Mouse (Mus musculus): ENCODE measurements at regions not wholly inside any gene's neighbourhood (a gene's known extent, or its start where the extent isn't known, plus 50 kb on each side); places are given as distances from the start of the nearest gene placed in this dataset.

- peaks cover 12% of the 10 kb centered on the region for H3K4me1 ChIP-seq (ENCODE audit: insufficient read depth, low read length)
- no peak overlapping the region for H3K4me2 ChIP-seq (replicated peaks; ENCODE audit: low read depth, low read length)
- H3K9me3 ChIP-seq (ENCODE audit: low read length) = no peaks in the 10 kb centered on the region
- no peak overlapping the region for H3K27ac ChIP-seq (ENCODE audit: low read length)
- no peak for ATAC-seq (ENCODE audit: low FRiP score, low TSS enrichment)
- WGBS = 68% methylated on average over 7 of the region's 7 CpGs
- H3K4me3 ChIP-seq (ENCODE audit: low read length) = no peak overlapping the region
- no peak overlapping the region for H3K9ac ChIP-seq (replicated peaks; ENCODE audit: low read length)
- no peaks in the 10 kb centered on the region for H3K27me3 ChIP-seq (ENCODE audit: insufficient read depth, low read length)
- no peaks in the 10 kb centered on the region for H3K36me3 ChIP-seq (ENCODE audit: insufficient read depth, low read length)
These were observed 478.9 kb downstream of the Ccdc171 start for GRCm38 (mm10) chr4:84004055-84004778.

GRCm38 (mm10) chr4:84004786-84005382 is 479.5 kb downstream of the Ccdc171 start:
- H3K4me1 ChIP-seq (ENCODE audit: insufficient read depth, low read length) = peaks cover 12% of the 10 kb centered on the region
- no peak overlapping the region for H3K4me3 ChIP-seq (ENCODE audit: low read length)
- 56% methylated on average over 10 of the region's 10 CpGs for WGBS
- H3K9me3 ChIP-seq (ENCODE audit: low read length) = no peaks in the 10 kb centered on the region
- no peaks in the 10 kb centered on the region for H3K36me3 ChIP-seq (ENCODE audit: insufficient read depth, low read length)
- no peak overlapping the region for H3K9ac ChIP-seq (replicated peaks; ENCODE audit: low read length)
- no peaks in the 10 kb centered on the region for H3K27me3 ChIP-seq (ENCODE audit: insufficient read depth, low read length)
- no peak overlapping the region for H3K27ac ChIP-seq (ENCODE audit: low read length)
- no peak overlapping the region for H3K4me2 ChIP-seq (replicated peaks; ENCODE audit: low read depth, low read length)
- no peak for ATAC-seq (ENCODE audit: low FRiP score, low TSS enrichment)

GRCm38 (mm10) chr4:84011941-84012340 is 486.6 kb downstream of the Ccdc171 start:
- no peak overlapping the region for H3K4me3 ChIP-seq (ENCODE audit: low read length)
- 57% methylated on average over 6 of the region's 6 CpGs for WGBS
- H3K9me3 ChIP-seq (ENCODE audit: low read length) = peaks cover 2% of the 10 kb centered on the region; the same call in 1 of the 2 replicates
- H3K27me3 ChIP-seq (ENCODE audit: insufficient read depth, low read length) = no peaks in the 10 kb centered on the region
- H3K4me2 ChIP-seq (replicated peaks; ENCODE audit: low read depth, low read length) = no peak overlapping the region
- no peak overlapping the region for H3K9ac ChIP-seq (replicated peaks; ENCODE audit: low read length)
- no peak for ATAC-seq (ENCODE audit: low FRiP score, low TSS enrichment)
- no peak overlapping the region for H3K27ac ChIP-seq (ENCODE audit: low read length)
- peaks cover 6% of the 10 kb centered on the region for H3K4me1 ChIP-seq (ENCODE audit: insufficient read depth, low read length)
- no peaks in the 10 kb centered on the region for H3K36me3 ChIP-seq (ENCODE audit: insufficient read depth, low read length)

- 84% methylated on average over 4 of the region's 4 CpGs for WGBS
- Histone ChIP-seq H3K4me2 (replicated peaks; ENCODE audit: low read depth, low read length) (no peak overlapping the region), H3K9ac (replicated peaks; ENCODE audit: low read length) (no peak overlapping the region), H3K9me3 (ENCODE audit: low read length) (peaks cover 2% of the 10 kb centered on the region; the same call in 1 of the 2 replicates), H3K4me3 (ENCODE audit: low read length) (no peak overlapping the region), H3K36me3 (ENCODE audit: insufficient read depth, low read length) (no peaks in the 10 kb centered on the region), H3K27me3 (ENCODE audit: insufficient read depth, low read length) (no peaks in the 10 kb centered on the region), H3K4me1 (ENCODE audit: insufficient read depth, low read length) (peaks cover 28% of the 10 kb centered on the region), H3K27ac (ENCODE audit: low read length) (no peak overlapping the region)
- no peak for ATAC-seq (ENCODE audit: low FRiP score, low TSS enrichment)
These were observed 489.8 kb downstream of the Ccdc171 start for GRCm38 (mm10) chr4:84015139-84015538.

GRCm38 (mm10) chr4:84015552-84016169 is 490.3 kb downstream of the Ccdc171 start:
- Histone ChIP-seq H3K27ac (ENCODE audit: low read length) (no peak overlapping the region), H3K27me3 (ENCODE audit: insufficient read depth, low read length) (no peaks in the 10 kb centered on the region), H3K36me3 (ENCODE audit: insufficient read depth, low read length) (no peaks in the 10 kb centered on the region), H3K4me3 (ENCODE audit: low read length) (no peak overlapping the region), H3K9me3 (ENCODE audit: low read length) (peaks cover 2% of the 10 kb centered on the region; the same call in 1 of the 2 replicates), H3K9ac (replicated peaks; ENCODE audit: low read length) (no peak overlapping the region), H3K4me2 (replicated peaks; ENCODE audit: low read depth, low read length) (no peak overlapping the region), H3K4me1 (ENCODE audit: insufficient read depth, low read length) (peaks cover 33% of the 10 kb centered on the region)
- no peak for ATAC-seq (ENCODE audit: low FRiP score, low TSS enrichment)
- WGBS = 50% methylated on average over 8 of the region's 8 CpGs

GRCm38 (mm10) chr4:84018135-84018534 is 492.8 kb downstream of the Ccdc171 start:
- peak overlapping the region; percentile 89 for H3K27ac ChIP-seq (ENCODE audit: low read length)
- WGBS = 65% methylated on average over 7 of the region's 7 CpGs

GRCm38 (mm10) chr4:84018774-84019173 is 493.4 kb downstream of the Ccdc171 start:
- no peaks in the 10 kb centered on the region for H3K27me3 ChIP-seq (ENCODE audit: insufficient read depth, low read length)
- no peaks in the 10 kb centered on the region for H3K36me3 ChIP-seq (ENCODE audit: insufficient read depth, low read length)
- peaks cover 36% of the 10 kb centered on the region for H3K4me1 ChIP-seq (ENCODE audit: insufficient read depth, low read length)
- H3K4me2 ChIP-seq (replicated peaks; ENCODE audit: low read depth, low read length) = no peak overlapping the region
- WGBS = 17% methylated on average over 7 of the region's 7 CpGs
- peak; percentile 5; the same call in 1 of the 2 replicates for ATAC-seq (ENCODE audit: low FRiP score, low TSS enrichment)
- no peak overlapping the region for H3K9ac ChIP-seq (replicated peaks; ENCODE audit: low read length)
- peak overlapping the region; percentile 89 for H3K27ac ChIP-seq (ENCODE audit: low read length)
- no peak overlapping the region for H3K4me3 ChIP-seq (ENCODE audit: low read length)
- no peaks in the 10 kb centered on the region for H3K9me3 ChIP-seq (ENCODE audit: low read length)

More at GRCm38 (mm10) chr4:84018135-84018534, 492.8 kb downstream of the Ccdc171 start:
- Histone ChIP-seq H3K36me3 (ENCODE audit: insufficient read depth, low read length) (no peaks in the 10 kb centered on the region), H3K4me2 (replicated peaks; ENCODE audit: low read depth, low read length) (no peak overlapping the region), H3K4me1 (ENCODE audit: insufficient read depth, low read length) (peaks cover 36% of the 10 kb centered on the region), H3K27me3 (ENCODE audit: insufficient read depth, low read length) (no peaks in the 10 kb centered on the region), H3K4me3 (ENCODE audit: low read length) (no peak overlapping the region), H3K9me3 (ENCODE audit: low read length) (no peaks in the 10 kb centered on the region), H3K9ac (replicated peaks; ENCODE audit: low read length) (no peak overlapping the region)
- ATAC-seq (ENCODE audit: low FRiP score, low TSS enrichment) = no peak

- peak; percentile 89 for ATAC-seq (ENCODE audit: low FRiP score, low TSS enrichment)
- H3K27me3 ChIP-seq (ENCODE audit: insufficient read depth, low read length) = no peaks in the 10 kb centered on the region
- no peak overlapping the region for H3K4me3 ChIP-seq (ENCODE audit: low read length)
- H3K4me1 ChIP-seq (ENCODE audit: insufficient read depth, low read length) = peaks cover 36% of the 10 kb centered on the region
- 12% methylated on average over 14 of the region's 14 CpGs for WGBS
- H3K4me2 ChIP-seq (replicated peaks; ENCODE audit: low read depth, low read length) = no peak overlapping the region
- H3K9ac ChIP-seq (replicated peaks; ENCODE audit: low read length) = no peak overlapping the region
- H3K36me3 ChIP-seq (ENCODE audit: insufficient read depth, low read length) = no peaks in the 10 kb centered on the region
- H3K27ac ChIP-seq (ENCODE audit: low read length) = peak overlapping the region; percentile 89
- no peaks in the 10 kb centered on the region for H3K9me3 ChIP-seq (ENCODE audit: low read length)
These were observed 494.3 kb downstream of the Ccdc171 start for GRCm38 (mm10) chr4:84019500-84020255.

GRCm38 (mm10) chr4:84020692-84021091 is 495.3 kb downstream of the Ccdc171 start:
- Histone ChIP-seq H3K4me1 (ENCODE audit: insufficient read depth, low read length) (peaks cover 36% of the 10 kb centered on the region), H3K27ac (ENCODE audit: low read length) (peak overlapping the region; percentile 89; the same call in 1 of the 2 replicates), H3K9me3 (ENCODE audit: low read length) (no peaks in the 10 kb centered on the region), H3K4me3 (ENCODE audit: low read length) (no peak overlapping the region), H3K4me2 (replicated peaks; ENCODE audit: low read depth, low read length) (no peak overlapping the region), H3K9ac (replicated peaks; ENCODE audit: low read length) (no peak overlapping the region), H3K36me3 (ENCODE audit: insufficient read depth, low read length) (no peaks in the 10 kb centered on the region), H3K27me3 (ENCODE audit: insufficient read depth, low read length) (no peaks in the 10 kb centered on the region)
- peak; percentile 46 for ATAC-seq (ENCODE audit: low FRiP score, low TSS enrichment)
- WGBS = 41% methylated on average over 1 of the region's 1 CpGs

All from kidney, embryonic 16.5 days (tissue).